Mouse (Mus musculus) thymus, adult 2 months (tissue): ENCODE results near the gene Nrsn1.

ENCODE experiments used
- CTCF ChIP-seq: fragments of 200-500 bp; IDR thresholded peaks from 2 replicates; pipeline ENCODE4 v1.5.1; 2012; ENCODE audit warnings: mild to moderate bottlenecking, control low read depth, low read length, moderate library complexity, borderline replicate concordance; ENCODE audit not compliant: control insufficient read depth, poor library complexity, insufficient read depth; ENCODE audit errors: extremely low read depth
- POLR2A ChIP-seq: fragments of 200-500 bp; IDR thresholded peaks from 2 replicates; pipeline ENCODE4 v1.6.1; 2012; ENCODE audit warnings: mild to moderate bottlenecking, low read length, control low read depth, moderate library complexity; ENCODE audit not compliant: control insufficient read depth, poor library complexity, insufficient read depth; ENCODE audit errors: extremely low read depth

DNA sequence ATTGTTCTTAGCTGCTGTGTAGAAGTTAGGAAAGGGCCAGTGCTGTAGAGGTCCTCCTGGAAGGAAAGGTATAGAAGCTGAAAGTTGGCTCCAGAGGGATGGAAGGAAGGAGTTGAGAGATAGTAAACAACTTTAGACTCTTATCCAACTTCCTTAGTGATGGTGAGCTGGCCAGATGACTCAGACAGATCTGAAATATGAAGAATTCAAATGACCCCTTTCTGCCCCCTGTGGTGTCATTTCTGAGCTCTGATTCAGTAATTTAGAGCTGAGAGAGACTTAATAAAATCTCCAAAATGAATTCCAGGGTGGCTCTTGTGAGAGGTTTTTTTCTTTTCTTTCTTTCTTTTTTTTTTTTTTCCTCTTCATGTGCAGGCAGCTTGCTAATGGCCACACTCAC lies 39.8 kb upstream of the Nrsn1 start:
- no peak for TF ChIP-seq POLR2A
- TF ChIP-seq CTCF = no peak
